Mouse (Mus musculus) gastrocnemius, adult 2 months (tissue): ENCODE data around the gene Ilkap. TPM values are rescaled to one million over a fixed set of nuclear protein-coding genes. Genes with fewer than 3 reads are reported as not detected.

Experiments
- DNase-seq: peaks from one replicate; pipeline ENCODE4 v3.0.0; 2022
- H3K27ac ChIP-seq: fragments of 200-600 bp; 2 replicates; pipeline ENCODE4 v1.8.1; 2022; ENCODE audit warnings: mild to moderate bottlenecking
- H3K4me3 ChIP-seq: fragments of 200-600 bp; 2 replicates; pipeline ENCODE4 v1.8.1; 2022; ENCODE audit warnings: mild to moderate bottlenecking, moderate library complexity
- CTCF ChIP-seq: fragments of 200-600 bp; IDR thresholded peaks from 2 replicates; pipeline ENCODE4 v1.8.1; 2022; ENCODE audit warnings: antibody characterized with exemption, mild to moderate bottlenecking, moderate library complexity
- intact Hi-C: fragments of 180-260 bp; cut with DNase I; formaldehyde crosslinking; loops from one replicate; pipeline ENCODE4 v1.15.1; 2025
- long read RNA-seq, 2 experiments: library from polyadenylated mRNA; stranded (forward); transcript quantifications; one replicate each; pipeline ENCODE4 v2.0.0; 2021
- total RNA-seq, 2 experiments: library from RNA; stranded (reverse); gene quantifications; 2 replicates each; pipeline ENCODE4 v1.2.3; 2021

Ilkap gene
- total RNA-seq: 10 to 100 TPM; 38.3 to 44.6 TPM
- long read RNA-seq, experiment 1, transcript Ilkap-201 (12 exons, 1,368 nt): major isoform, 30 of 59 reads
- long read RNA-seq, experiment 1, partial matches to known transcripts: 1 of 59 reads
- long read RNA-seq, experiment 1, other reads (novel, unspliced or antisense): 28 of 59 reads
- long read RNA-seq, experiment 2, transcript Ilkap-201 (12 exons, 1,368 nt): major isoform, 47 of 68 reads
- long read RNA-seq, experiment 2, partial matches to known transcripts: 2 of 68 reads
- long read RNA-seq, experiment 2, other reads (novel, unspliced or antisense): 19 of 68 reads

- intact Hi-C loops: no loop called here
- peak within 1 kb of the TSS; percentile 97 for H3K27ac ChIP-seq
- no peak for TF ChIP-seq CTCF
- H3K4me3 ChIP-seq: peak within 1 kb of the TSS; percentile 92
- DNase-seq: peak; percentile 91
Measured at GRCm38 (mm10) chr1:91398260-91399062, at the start of gene Ilkap. Gene Ilkap, minus strand, starts transcription at chr1:91398815.

GRCm38 (mm10) chr1:91446511-91446910 is 47.9 kb upstream of the Ilkap start:
- H3K4me3 ChIP-seq: peak overlapping the region; percentile 15
- DNase-seq: no peak
- H3K27ac ChIP-seq: peak overlapping the region; percentile 86
- no peak for TF ChIP-seq CTCF
- intact Hi-C loops: no loop called here

GRCm38 (mm10) chr1:91446060-91446459 is 47.4 kb upstream of the Ilkap start:
- TF ChIP-seq CTCF: no peak
- DNase-seq: peak; percentile 81
- intact Hi-C loops: no loop called here
- Histone ChIP-seq H3K4me3 (peak overlapping the region; percentile 43), H3K27ac (peak overlapping the region; percentile 86)

- no peak for TF ChIP-seq CTCF
- peak overlapping the region; percentile 43 for H3K4me3 ChIP-seq
- intact Hi-C loops: no loop called here
- peak; percentile 57 for DNase-seq
- H3K27ac ChIP-seq: peak overlapping the region; percentile 86
Measured at GRCm38 (mm10) chr1:91444841-91445830, 46.5 kb upstream of the Ilkap start.

GRCm38 (mm10) chr1:91442350-91442990 is 43.9 kb upstream of the Ilkap start:
- Histone ChIP-seq H3K4me3 (no peak overlapping the region), H3K27ac (peak overlapping the region; percentile 48; the same call in 1 of the 2 replicates)
- DNase-seq: no peak
- no peak for TF ChIP-seq CTCF
- intact Hi-C loops: no loop called here

GRCm38 (mm10) chr1:91441855-91442254 is 43.2 kb upstream of the Ilkap start:
- TF ChIP-seq CTCF: no peak
- intact Hi-C loops: no loop called here
- Histone ChIP-seq H3K4me3 (no peak overlapping the region), H3K27ac (peak overlapping the region; percentile 40)
- DNase-seq: no peak

- Histone ChIP-seq H3K27ac (no peak overlapping the region), H3K4me3 (no peak overlapping the region)
- intact Hi-C loops: no loop called here
- no peak for DNase-seq
- no peak for TF ChIP-seq CTCF
Measured at GRCm38 (mm10) chr1:91439776-91440175, 41.2 kb upstream of the Ilkap start.

- H3K4me3 ChIP-seq: no peak overlapping the region
- H3K27ac ChIP-seq: peak overlapping the region; percentile 90
- intact Hi-C loops: no loop called here
- DNase-seq: no peak
- TF ChIP-seq CTCF: no peak
Measured at GRCm38 (mm10) chr1:91437573-91437972, 39.0 kb upstream of the Ilkap start.

GRCm38 (mm10) chr1:91437083-91437400 is 38.4 kb upstream of the Ilkap start:
- H3K4me3 ChIP-seq: no peak overlapping the region
- intact Hi-C loops: no loop called here
- TF ChIP-seq CTCF: no peak
- no peak for DNase-seq
- peak overlapping the region; percentile 90 for H3K27ac ChIP-seq

- Histone ChIP-seq H3K27ac (peak overlapping the region; percentile 90), H3K4me3 (no peak overlapping the region)
- intact Hi-C loops: no loop called here
- DNase-seq: peak; percentile 86
- TF ChIP-seq CTCF: no peak
Measured at GRCm38 (mm10) chr1:91436380-91437082, 37.9 kb upstream of the Ilkap start.

GRCm38 (mm10) chr1:91435606-91436130 is 37.1 kb upstream of the Ilkap start:
- TF ChIP-seq CTCF: no peak
- Histone ChIP-seq H3K4me3 (no peak overlapping the region), H3K27ac (peak overlapping the region; percentile 90)
- intact Hi-C loops: no loop called here
- no peak for DNase-seq
